Mouse (Mus musculus): ENCODE results near the gene Prrt1.

Prrt1 gene

GRCm38 (mm10) chr17:34627093-34627942, 2.0 kb upstream of the Prrt1 start:
- peak; percentile 75 to 84 for DNase-seq (ENCODE audit: low read depth in 2 of 2, low spot score in 2 of 2)

- no peak for DNase-seq (ENCODE audit: low read depth in 2 of 2, low spot score in 2 of 2)
These were observed 1.2 kb upstream of the Prrt1 start, which contains the start of gene Ppt2 for GRCm38 (mm10) chr17:34627943-34628643. Gene Ppt2 (minus strand): TSS chr17:34628510.

- DNase-seq (ENCODE audit: low read depth in 2 of 2, low spot score in 2 of 2), result no peak
These were observed 727 bp upstream of the Prrt1 start for GRCm38 (mm10) chr17:34628644-34628967.

GRCm38 (mm10) chr17:34629796-34630603, 667 bp downstream of the Prrt1 start:
- DNase-seq (ENCODE audit: low read depth in 2 of 2, low spot score in 2 of 2), result peak in 1 of 2 experiments; percentile 63

GRCm38 (mm10) chr17:34630761-34631301, 1.5 kb downstream of the Prrt1 start:
- DNase-seq (ENCODE audit: low read depth in 2 of 2, low spot score in 2 of 2), result peak in 1 of 2 experiments; percentile 14

- DNase-seq (ENCODE audit: low read depth in 2 of 2, low spot score in 2 of 2), result no peak
These were observed 2.3 kb downstream of the Prrt1 start for GRCm38 (mm10) chr17:34631647-34632046.

- peak; percentile 50 to 77 for DNase-seq (ENCODE audit: low read depth in 2 of 2, low spot score in 2 of 2)
These were observed 2.9 kb downstream of the Prrt1 start for GRCm38 (mm10) chr17:34632261-34632691.

- no peak for DNase-seq (ENCODE audit: low read depth in 2 of 2, low spot score in 2 of 2)
These were observed 6.3 kb downstream of the Prrt1 start for GRCm38 (mm10) chr17:34635671-34636070.

- no peak for DNase-seq (ENCODE audit: low read depth in 2 of 2, low spot score in 2 of 2)
These were observed 8.1 kb downstream of the Prrt1 start for GRCm38 (mm10) chr17:34637459-34637858.

GRCm38 (mm10) chr17:34639461-34640255, 10.3 kb downstream of the Prrt1 start:
- DNase-seq (ENCODE audit: low read depth in 2 of 2, low spot score in 2 of 2), result no peak

- no peak for DNase-seq (ENCODE audit: low read depth in 2 of 2, low spot score in 2 of 2)
These were observed 11.7 kb downstream of the Prrt1 start for GRCm38 (mm10) chr17:34640778-34641601.

GRCm38 (mm10) chr17:34641945-34642344, 12.6 kb downstream of the Prrt1 start:
- DNase-seq (ENCODE audit: low read depth in 2 of 2, low spot score in 2 of 2), result no peak

- DNase-seq (ENCODE audit: low read depth in 2 of 2, low spot score in 2 of 2), result no peak
These were observed 14.0 kb downstream of the Prrt1 start for GRCm38 (mm10) chr17:34643379-34643778.

- DNase-seq (ENCODE audit: low read depth in 2 of 2, low spot score in 2 of 2), result no peak
These were observed 14.6 kb downstream of the Prrt1 start for GRCm38 (mm10) chr17:34643944-34644343.

- DNase-seq (ENCODE audit: low read depth in 2 of 2, low spot score in 2 of 2), result peak; percentile 92 to 97
These were observed 15.3 kb downstream of the Prrt1 start, which contains the start of gene Fkbpl for GRCm38 (mm10) chr17:34644608-34645007. Gene Fkbpl (plus strand): TSS chr17:34644764.

- no peak for DNase-seq (ENCODE audit: low read depth in 2 of 2, low spot score in 2 of 2)
These were observed 16.0 kb downstream of the Prrt1 start for GRCm38 (mm10) chr17:34645256-34645829.

- DNase-seq (ENCODE audit: low read depth in 2 of 2, low spot score in 2 of 2), result no peak
These were observed 16.6 kb downstream of the Prrt1 start for GRCm38 (mm10) chr17:34645831-34646511.

Measured in CD8-positive naive resting alpha-beta T cell, adult 2 months (primary cell).